Mouse (Mus musculus) liver, postnatal 0 days (tissue): ENCODE measurements around the gene Cstad. TPM values are rescaled to one million over a fixed set of nuclear protein-coding genes. Genes with fewer than 3 reads are reported as not detected.
A peak's percentile ranks its signal among the peaks of the same experiment; 100 is the strongest.

ENCODE experiments used
- ATAC-seq: fragments of 200-750 bp; cut with Nextera tagmentation; 2 replicates; pipeline ENCODE4 v1.8.0; 2017; ENCODE audit warnings: mild to moderate bottlenecking, moderate library complexity
- DNase-seq: peaks from one replicate; pipeline ENCODE4 v3.0.0-alpha.2; 2016
- H3K27ac ChIP-seq: fragments of 300-500 bp; sonication (generic); 2 replicates; pipeline ENCODE4 v1.5.1; 2014; ENCODE audit warnings: antibody characterized with exemption, moderate library complexity, mild to moderate bottlenecking, low read depth
- H3K27me3 ChIP-seq: fragments of 300-500 bp; sonication (generic); 2 replicates; pipeline ENCODE4 v1.6.1; 2014; ENCODE audit warnings: low read length, control low read depth, mixed read lengths; ENCODE audit not compliant: insufficient read depth
- H3K36me3 ChIP-seq: fragments of 300-500 bp; sonication (generic); replicated peaks from 2 replicates; pipeline ENCODE4 v1.6.1; 2014; ENCODE audit warnings: mild to moderate bottlenecking, control low read depth, low read length, moderate library complexity, mixed read lengths; ENCODE audit not compliant: insufficient read depth
- H3K4me1 ChIP-seq: fragments of 300-500 bp; sonication (generic); 2 replicates; pipeline ENCODE4 v1.6.1; 2014; ENCODE audit warnings: antibody characterized with exemption, mild to moderate bottlenecking, control low read depth; ENCODE audit not compliant: insufficient read depth
- H3K4me2 ChIP-seq: fragments of 300-500 bp; sonication (generic); 2 replicates; pipeline ENCODE4 v1.6.1; 2014; ENCODE audit warnings: low read depth, mild to moderate bottlenecking, low read length, moderate library complexity, mixed read lengths
- H3K4me3 ChIP-seq: fragments of 300-500 bp; sonication (generic); 2 replicates; pipeline ENCODE4 v1.5.1; 2014; ENCODE audit warnings: low read depth, low read length
- H3K9ac ChIP-seq: fragments of 300-500 bp; sonication (generic); replicated peaks from 2 replicates; pipeline ENCODE4 v1.6.1; 2014; ENCODE audit warnings: mild to moderate bottlenecking, moderate library complexity
- H3K9me3 ChIP-seq: fragments of 300-500 bp; sonication (generic); 2 replicates; pipeline ENCODE4 v1.6.1; 2016; ENCODE audit warnings: mild to moderate bottlenecking, control low read depth, low read length, mixed read lengths
- CTCF ChIP-seq: sonication (generic); IDR thresholded peaks from 2 replicates; pipeline ENCODE4 v1.5.1; 2016; ENCODE audit warnings: antibody characterized with exemption, low read depth
- EP300 ChIP-seq: IDR thresholded peaks from 2 replicates; pipeline ENCODE4 v1.6.1; 2016; ENCODE audit warnings: antibody characterized with exemption, low read depth, mild to moderate bottlenecking
- WGBS: fragments of 180-500 bp; shearing (Covaris S2); extraction: QIAGEN DNeasy Blood & Tissue Kit; methylation state at CpG from one replicate; pipeline ENCODE4 v1.1.7; 2014; ENCODE audit not compliant: insufficient replicate concordance; 5-methylcytosine and 5-hydroxymethylcytosine counted together
- polyA plus RNA-seq: library from polyadenylated mRNA; unstranded; fragments of >200 nt; fragmentation: Nextera tagmentation; extraction: Ambion mirVana; gene quantifications from 2 replicates; pipeline ENCODE4 v1.2.1, GENCODE M21; 2015

Gene Cstad
- polyA plus RNA-seq, 1 experiment from 2014 or later, result 0.22 TPM

GRCm38 (mm10) chr2:30643422-30643821, 48.6 kb downstream of the Cstad start:
- H3K9me3 ChIP-seq, result no peaks in the 10 kb centered on the region
- no peak overlapping the region for H3K4me2 ChIP-seq
- WGBS, result 75% methylated on average over 7 of the region's 7 CpGs
- no peak overlapping the region for H3K9ac ChIP-seq
- H3K4me1 ChIP-seq, result peaks cover 9% of the 10 kb centered on the region; the same call in 1 of the 2 replicates
- TF ChIP-seq EP300 (no peak), CTCF (no peak)
- 0 out of 2 replicates have a peak, but pooled peaks cover 3% of the 10 kb centered on the region for H3K27me3 ChIP-seq
- no peaks in the 10 kb centered on the region for H3K36me3 ChIP-seq
- H3K4me3 ChIP-seq, result no peak overlapping the region
- DNase-seq, result no peak
- no peak overlapping the region for H3K27ac ChIP-seq
- ATAC-seq, result no peak

GRCm38 (mm10) chr2:30646833-30647232, 52.0 kb downstream of the Cstad start:
- no peaks in the 10 kb centered on the region for H3K9me3 ChIP-seq
- H3K4me1 ChIP-seq, result peaks cover 6% of the 10 kb centered on the region; the same call in 1 of the 2 replicates
- no peak overlapping the region for H3K4me2 ChIP-seq
- ATAC-seq, result no peak
- TF ChIP-seq CTCF (no peak), EP300 (no peak)
- H3K9ac ChIP-seq, result no peak overlapping the region
- WGBS, result 68% methylated on average over 5 of the region's 5 CpGs
- no peak overlapping the region for H3K27ac ChIP-seq
- H3K36me3 ChIP-seq, result no peaks in the 10 kb centered on the region
- H3K27me3 ChIP-seq, result no peaks in the 10 kb centered on the region
- H3K4me3 ChIP-seq, result no peak overlapping the region
- no peak for DNase-seq

GRCm38 (mm10) chr2:30647303-30647881, 52.6 kb downstream of the Cstad start:
- Histone ChIP-seq H3K4me1 (peaks cover 6% of the 10 kb centered on the region; the same call in 1 of the 2 replicates), H3K4me3 (no peak overlapping the region), H3K9me3 (no peaks in the 10 kb centered on the region), H3K27ac (no peak overlapping the region), H3K9ac (no peak overlapping the region), H3K36me3 (no peaks in the 10 kb centered on the region), H3K27me3 (no peaks in the 10 kb centered on the region), H3K4me2 (no peak overlapping the region)
- ATAC-seq (peak; percentile 15; the same call in 1 of the 2 replicates), DNase-seq (no peak)
- no peak for TF ChIP-seq CTCF
- no peak for TF ChIP-seq EP300
- WGBS, result 29% methylated on average over 11 of the region's 11 CpGs

DNA sequence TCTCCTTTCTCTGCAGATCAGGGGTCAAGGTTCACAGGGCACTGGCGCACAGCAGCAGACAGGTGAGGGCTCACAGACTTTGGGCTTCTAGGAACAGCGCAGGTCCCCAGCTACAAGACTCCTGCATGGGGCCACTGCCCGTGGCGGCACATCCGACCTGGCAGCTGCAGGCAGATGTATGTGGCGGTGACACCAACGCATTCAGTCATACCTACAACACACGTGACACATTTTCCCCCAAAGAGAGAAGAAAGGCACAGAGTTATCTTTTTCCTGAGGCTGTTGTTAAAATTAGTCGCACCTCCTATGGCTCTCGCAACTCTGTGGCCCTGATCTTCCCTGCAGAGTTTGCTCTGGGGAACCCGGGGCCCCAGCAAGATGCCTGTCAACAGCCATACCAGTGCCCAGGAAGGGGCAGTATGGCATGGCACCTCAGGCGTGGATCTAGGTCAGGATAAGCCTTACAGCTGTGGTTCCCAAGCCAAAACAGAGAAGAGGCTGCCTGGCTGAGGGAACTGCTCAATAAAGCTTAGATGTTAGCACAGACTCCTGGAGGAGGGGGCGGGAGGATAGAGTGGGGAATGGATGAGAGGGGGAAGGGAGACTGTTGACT, 53.1 kb downstream of the Cstad start:
- TF ChIP-seq EP300, result no peak
- no peak for TF ChIP-seq CTCF
- Histone ChIP-seq H3K9me3 (no peaks in the 10 kb centered on the region), H3K9ac (no peak overlapping the region), H3K27me3 (no peaks in the 10 kb centered on the region), H3K27ac (no peak overlapping the region), H3K36me3 (no peaks in the 10 kb centered on the region), H3K4me2 (no peak overlapping the region), H3K4me1 (peaks cover 6% of the 10 kb centered on the region; the same call in 1 of the 2 replicates), H3K4me3 (no peak overlapping the region)
- DNase-seq (no peak), ATAC-seq (no peak)
- 42% methylated on average over 13 of the region's 13 CpGs for WGBS

- H3K4me2 ChIP-seq, result no peak overlapping the region
- no peak overlapping the region for H3K27ac ChIP-seq
- 78% methylated on average over 9 of the region's 9 CpGs for WGBS
- no peaks in the 10 kb centered on the region for H3K36me3 ChIP-seq
- no peak overlapping the region for H3K4me3 ChIP-seq
- ATAC-seq (no peak), DNase-seq (no peak)
- H3K27me3 ChIP-seq, result no peaks in the 10 kb centered on the region
- TF ChIP-seq EP300 (no peak), CTCF (no peak)
- no peak overlapping the region for H3K9ac ChIP-seq
- H3K9me3 ChIP-seq, result no peaks in the 10 kb centered on the region
- peaks cover 6% of the 10 kb centered on the region; the same call in 1 of the 2 replicates for H3K4me1 ChIP-seq
Observed at GRCm38 (mm10) chr2:30650249-30650648, 55.4 kb downstream of the Cstad start.

- WGBS, result 71% methylated on average over 1 of the region's 1 CpGs
- DNase-seq (no peak), ATAC-seq (no peak)
- Histone ChIP-seq H3K27me3 (no peaks in the 10 kb centered on the region), H3K4me2 (no peak overlapping the region), H3K4me3 (no peak overlapping the region), H3K36me3 (no peaks in the 10 kb centered on the region), H3K4me1 (peaks cover 7% of the 10 kb centered on the region; the same call in 1 of the 2 replicates), H3K9me3 (no peaks in the 10 kb centered on the region), H3K9ac (no peak overlapping the region), H3K27ac (no peak overlapping the region)
- no peak for TF ChIP-seq EP300
- TF ChIP-seq CTCF, result no peak
Observed at GRCm38 (mm10) chr2:30651831-30652230, 57.0 kb downstream of the Cstad start.
